Comparison of ENCODE assay signal across 18 mouse cellular contexts in genomic region chr1:86156075-86156474, GRCm38 (mm10). TPM values are rescaled to one million over a fixed set of nuclear protein-coding genes. Genes with fewer than 3 reads are reported as not detected.
A peak's percentile ranks its signal among the peaks of the same experiment; 100 is the strongest.
DNase-seq lines count a peak whose midpoint lies in the region; ATAC-seq and TF ChIP-seq lines count a peak whose summit lies in the region.
"Had no signal": no experiment of that assay in that cellular context is flagged by ENCODE, and none has a peak within 500 bp of the region (broad histone marks: within the 10 kb centered on the region; RNA-seq: fewer than 3 reads in every experiment).

No protein-coding gene starts in this region.

- H3K9me3 ChIP-seq in erythroblast, embryonic 14.5 days (ENCODE audit: control insufficient read depth, low read length), result no peaks in the 10 kb centered on the region
- H3K9me3 ChIP-seq in kidney, embryonic 14.5 days (ENCODE audit: control insufficient read depth, low read length), result no peaks in the 10 kb centered on the region
- no peaks in the 10 kb centered on the region for H3K9me3 ChIP-seq in CH12.LX (replicated peaks; ENCODE audit: low read length)
- H3K9me3 ChIP-seq in liver, embryonic 13.5 days (replicated peaks), result no peaks in the 10 kb centered on the region
- H3K9me3 ChIP-seq: megakaryocyte, embryonic 14.5 days had no signal

- H3K79me2 ChIP-seq in CH12.LX (replicated peaks; ENCODE audit: control insufficient read depth, extremely low read depth, insufficient read depth, poor library complexity, severe bottlenecking), result no peaks in the 10 kb centered on the region

- in situ Hi-C loops in CH12.LX (cut with MboI; ENCODE audit: low pct_ligation_motif_present, low pct_unique_long_range_greater_than_20kb, low sequenced_read_pairs), result no loop called here

- H3K36me3 ChIP-seq in erythroblast, embryonic 14.5 days (ENCODE audit: control insufficient read depth), result peaks cover 41% of the 10 kb centered on the region
- peaks cover 21% of the 10 kb centered on the region; the same call in 1 of the 2 replicates for H3K36me3 ChIP-seq in kidney, embryonic 14.5 days (ENCODE audit: control insufficient read depth, insufficient read depth, low read length)
- no peaks in the 10 kb centered on the region for H3K36me3 ChIP-seq in kidney, adult 2 months (ENCODE audit: control insufficient read depth, insufficient read depth, low read length)
- peaks cover 12 to 38% of the 10 kb centered on the region in 2 experiments for H3K36me3 ChIP-seq in CH12.LX (replicated peaks in 1 of 2; ENCODE audit: control insufficient read depth in 1 of 2, insufficient read depth in 1 of 2, low read length in 1 of 2)
- peaks cover 7% of the 10 kb centered on the region; the same call in 1 of the 2 replicates for H3K36me3 ChIP-seq in liver, embryonic 13.5 days

- WGBS in kidney, embryonic 14.5 days, result 88% methylated on average over 3 of the region's 3 CpGs
- WGBS in kidney, adult 2 months, result 83% methylated on average over 3 of the region's 3 CpGs
- 79% methylated on average over 3 of the region's 3 CpGs for WGBS in liver, embryonic 13.5 days (ENCODE audit: insufficient replicate concordance)

- no peak for TF ChIP-seq CTCF in kidney, adult 2 months (conservative IDR thresholded peaks at IDR 0.05; ENCODE audit: insufficient read depth, insufficient read length, low read depth, low read length)
- TF ChIP-seq CTCF in CH12.LX (conservative IDR thresholded peaks at IDR 0.05 in 1 of 2, IDR thresholded peaks at IDR 0.05 in 1 of 2; ENCODE audit: low read depth in 2 of 2, low read length in 2 of 2), result no peak

- H3K4me3 ChIP-seq in erythroblast, embryonic 14.5 days (replicated peaks), result peak overlapping the region; percentile 84
- H3K4me3 ChIP-seq in kidney, embryonic 14.5 days (ENCODE audit: low read length), result no peak overlapping the region
- no peak overlapping the region for H3K4me3 ChIP-seq in kidney, adult 2 months (ENCODE audit: insufficient read depth, low read depth, low read length)
- H3K4me3 ChIP-seq in CH12.LX (replicated peaks in 1 of 3; ENCODE audit: low read depth in 2 of 3, low read length in 2 of 3, poor library complexity in 1 of 3), result peak overlapping the region in 2 of 3 experiments; percentile 76 to 78
- H3K4me3 ChIP-seq in liver, embryonic 13.5 days (replicated peaks), result peak overlapping the region; percentile 86; the same call in 1 of the 2 replicates

- H3K27me3 ChIP-seq in erythroblast, embryonic 14.5 days (ENCODE audit: control insufficient read depth), result no peaks in the 10 kb centered on the region
- no peaks in the 10 kb centered on the region for H3K27me3 ChIP-seq in kidney, embryonic 14.5 days (ENCODE audit: control insufficient read depth, insufficient read depth, low read length)
- no peaks in the 10 kb centered on the region for H3K27me3 ChIP-seq in kidney, adult 2 months (replicated peaks; ENCODE audit: control insufficient read depth, insufficient read depth, low read length)
- H3K27me3 ChIP-seq in CH12.LX (replicated peaks), result no peaks in the 10 kb centered on the region
- H3K27me3 ChIP-seq in liver, embryonic 13.5 days, result no peaks in the 10 kb centered on the region
- H3K27me3 ChIP-seq: megakaryocyte, embryonic 14.5 days had no signal

- dilution Hi-C loops in CH12.LX (cut with MboI; ENCODE audit: extremely low pct_ligation_motif_present, extremely low pct_unique_long_range_greater_than_20kb, low sequenced_read_pairs), result no loop called here

- no peak for DNase-seq in kidney, adult 2 months
- DNase-seq in CH12.LX (ENCODE audit: extremely low read depth), result peak; percentile 82
- DNase-seq in liver, embryonic 13.5 days, result no peak
- no peak for DNase-seq in natural killer cell, adult 2 months (ENCODE audit: low spot score in 2 of 2)
- no peak for DNase-seq in heart, postnatal 10 days
- DNase-seq: adrenal gland, postnatal 10 days; cerebellum, postnatal 25 days; right cerebral cortex, postnatal 4 days; thymus, postnatal 36 days had no signal

- TF ChIP-seq POLR2A in kidney, adult 2 months (IDR thresholded peaks at IDR 0.05; ENCODE audit: low read depth, low read length), result no peak
- no peak for TF ChIP-seq POLR2A in CH12.LX (IDR thresholded peaks at IDR 0.05; ENCODE audit: low read depth, low read length)

- intact Hi-C loops in heart, postnatal 10 days (cut with DNase I), result no loop called here

- peaks cover 72% of the 10 kb centered on the region for H3K4me1 ChIP-seq in erythroblast, embryonic 14.5 days (ENCODE audit: control insufficient read depth)
- peaks cover 5% of the 10 kb centered on the region; the same call in 1 of the 2 replicates for H3K4me1 ChIP-seq in kidney, embryonic 14.5 days (ENCODE audit: control insufficient read depth, insufficient read depth, low read length)
- H3K4me1 ChIP-seq in kidney, adult 2 months (ENCODE audit: control insufficient read depth, insufficient read depth, low read length), result peaks cover 4% of the 10 kb centered on the region; the same call in 1 of the 2 replicates
- peaks cover 8 to 49% of the 10 kb centered on the region in 2 experiments; a peak in 3 of 4 replicates for H3K4me1 ChIP-seq in CH12.LX (ENCODE audit: control insufficient read depth in 1 of 2, insufficient read depth in 2 of 2)
- H3K4me1 ChIP-seq in liver, embryonic 13.5 days (replicated peaks), result peaks cover 68% of the 10 kb centered on the region

- H3K4me2 ChIP-seq in kidney, embryonic 14.5 days (replicated peaks; ENCODE audit: low read depth, low read length), result no peak overlapping the region
- H3K4me2 ChIP-seq in CH12.LX (ENCODE audit: insufficient read depth, low read depth, poor library complexity, severe bottlenecking), result peak overlapping the region; percentile 46
- H3K4me2 ChIP-seq in liver, embryonic 13.5 days, result peak overlapping the region; percentile 85

- no peak overlapping the region for H3K27ac ChIP-seq in kidney, embryonic 14.5 days (ENCODE audit: low read depth, low read length)
- no peak overlapping the region for H3K27ac ChIP-seq in kidney, adult 2 months (ENCODE audit: insufficient read depth, low read depth, low read length)
- H3K27ac ChIP-seq in CH12.LX (ENCODE audit: insufficient read depth, low read depth), result peak overlapping the region; percentile 72; the same call in 1 of the 2 replicates
- peak overlapping the region; percentile 70; the same call in 1 of the 2 replicates for H3K27ac ChIP-seq in liver, embryonic 13.5 days

- TF ChIP-seq RAD21 in CH12.LX (IDR thresholded peaks at IDR 0.05; ENCODE audit: low read depth, low read length), result no peak

- peak overlapping the region; percentile 13; the same call in 1 of the 2 replicates for H3K9ac ChIP-seq in kidney, embryonic 14.5 days (ENCODE audit: low read depth, low read length)
- H3K9ac ChIP-seq in CH12.LX (ENCODE audit: insufficient read depth, low read depth), result peak overlapping the region; percentile 1; the same call in 1 of the 2 replicates
- H3K9ac ChIP-seq in liver, embryonic 13.5 days, result peak overlapping the region; percentile 84

- ATAC-seq in erythroblast, adult 5-6 weeks (replicated peaks; ENCODE audit: low FRiP score, poor library complexity, severe bottlenecking), result no peak
- ATAC-seq in kidney, embryonic 14.5 days (ENCODE audit: low FRiP score, low TSS enrichment), result no peak
- no peak for ATAC-seq in liver, embryonic 13.5 days (ENCODE audit: low read depth)
- ATAC-seq: intestine, postnatal 0 days had no signal

- TF ChIP-seq EP300 in CH12.LX (IDR thresholded peaks at IDR 0.05; ENCODE audit: low read length), result peak; percentile 66

TF ChIP-seq in CH12.LX, 34 proteins besides CTCF, POLR2A, EP300 and RAD21 (continues in another document):
- 0 out of 2 replicates have a peak, but pooled peaks have one; percentile 14 for TF ChIP-seq MAFK (IDR thresholded peaks at IDR 0.05; ENCODE audit: insufficient replicate concordance, low read length)
- TF ChIP-seq NELFE (IDR thresholded peaks at IDR 0.05; ENCODE audit: low read depth, low read length), result no peak
- peak; percentile 40; the same call in 1 of the 2 replicates for TF ChIP-seq TCF12 (IDR thresholded peaks at IDR 0.05; ENCODE audit: low read depth, low read length)
- TF ChIP-seq SIN3A (IDR thresholded peaks at IDR 0.05; ENCODE audit: low read length), result no peak

RNA-seq across cellular contexts. Expression of gene Armc9, which starts 1.5 kb away (rescaled TPM):
- 0.81 and 0.94 TPM in 2 replicates for polyA plus RNA-seq in erythroblast, embryonic 14.5 days (2012)
- total RNA-seq in erythroblast, adult 5-6 weeks (2015; ENCODE audit: low replicate concordance), result 2.5 and 7.7 TPM in 2 replicates
- total RNA-seq in erythroblast, adult 5-6 weeks (2017; ENCODE audit: low replicate concordance), result 3.0 and 7.4 TPM in 2 replicates
- 18.9 and 30.5 TPM in 2 replicates for polyA plus RNA-seq in kidney, embryonic 14.5 days (2014; fragmentation: Nextera tagmentation; extraction: Ambion mirVana)
- 7.1 and 7.4 TPM in 2 replicates for polyA plus RNA-seq in kidney, adult 2 months (2012; rRNA removed)
- total RNA-seq in CH12.LX (2012; rRNA removed), result 8.4 and 10.9 TPM in 2 replicates
- total RNA-seq in CH12.LX (2014; rRNA removed), result 14.3 and 15.5 TPM in 2 replicates
- 15.1 and 15.2 TPM in 2 replicates for polyA plus RNA-seq in CH12.LX (2012; ENCODE audit: insufficient read length, low read depth)
- polyA plus RNA-seq in liver, embryonic 13.5 days (2015; fragmentation: Nextera tagmentation; extraction: Ambion mirVana), result 11.7 and 12.8 TPM in 2 replicates
- 1 to 10 TPM; 5.2 to 5.7 TPM for total RNA-seq in heart, postnatal 10 days (2021)

RNA-seq across cellular contexts. Expression of gene Gm21972, which starts 22.6 kb away (rescaled TPM):
- polyA plus RNA-seq in erythroblast, embryonic 14.5 days (2012), result 1.7 and 2.3 TPM in 2 replicates
- 1.5 and 9.6 TPM in 2 replicates for total RNA-seq in erythroblast, adult 5-6 weeks (2015; ENCODE audit: low replicate concordance)
- 3.2 and 15.2 TPM in 2 replicates for total RNA-seq in erythroblast, adult 5-6 weeks (2017; ENCODE audit: low replicate concordance)
- polyA plus RNA-seq in kidney, embryonic 14.5 days (2014; fragmentation: Nextera tagmentation; extraction: Ambion mirVana), result 0.53 and 0.76 TPM in 2 replicates
- polyA plus RNA-seq in kidney, adult 2 months (2012; rRNA removed), result not detected in 2 replicates
- 0.47 and 1.6 TPM in 2 replicates for total RNA-seq in CH12.LX (2012; rRNA removed)
- total RNA-seq in CH12.LX (2014; rRNA removed), result 4.4 and 5.3 TPM in 2 replicates
- polyA plus RNA-seq in CH12.LX (2012; ENCODE audit: insufficient read length, low read depth), result 38.2 and 78.8 TPM in 2 replicates
- 0.15 and 0.45 TPM in 2 replicates for polyA plus RNA-seq in liver, embryonic 13.5 days (2015; fragmentation: Nextera tagmentation; extraction: Ambion mirVana)
- total RNA-seq in heart, postnatal 10 days (2021), result 1 to 10 TPM in 1 of 2 experiments, not detected in 1; 1.8 TPM
- total RNA-seq: gastrocnemius, adult 8-10 months; liver, adult 2 months; neutrophil, adult 5-6 weeks had no signal
- polyA plus RNA-seq: heart, embryonic 14.5 days; liver, adult 2 months had no signal

RNA-seq across cellular contexts. Expression of gene Htr2b, which starts 44.3 kb away (rescaled TPM):
- polyA plus RNA-seq in erythroblast, embryonic 14.5 days (2012), result not detected in 2 replicates
- not detected in 2 replicates for total RNA-seq in erythroblast, adult 5-6 weeks (2015; ENCODE audit: low replicate concordance)
- total RNA-seq in erythroblast, adult 5-6 weeks (2017; ENCODE audit: low replicate concordance), result 0.42 TPM in 1 of 2 replicates, not detected in the other
- polyA plus RNA-seq in kidney, embryonic 14.5 days (2014; fragmentation: Nextera tagmentation; extraction: Ambion mirVana), result 1.2 and 1.3 TPM in 2 replicates
- polyA plus RNA-seq in kidney, adult 2 months (2012; rRNA removed), result 0.33 and 0.71 TPM in 2 replicates
- total RNA-seq in CH12.LX (2012; rRNA removed) (0.08 TPM in 1 of 2 replicates, not detected in the other), CH12.LX (2014; rRNA removed) (not detected in 2 replicates)
- polyA plus RNA-seq in CH12.LX (2012; ENCODE audit: insufficient read length, low read depth), result 0.47 and 0.61 TPM in 2 replicates
- 0.20 TPM in 1 of 2 replicates, not detected in the other for polyA plus RNA-seq in liver, embryonic 13.5 days (2015; fragmentation: Nextera tagmentation; extraction: Ambion mirVana)
- total RNA-seq in heart, postnatal 10 days (2021), result under 1 TPM in 1 of 2 experiments, not detected in 1; 0.35 TPM
- total RNA-seq: liver, adult 2 months; neutrophil, adult 5-6 weeks had no signal
- polyA plus RNA-seq: liver, adult 2 months had no signal

Comparison
In these comparisons a context has a peak if more than half of its experiments do, and no peak if none do; other contexts are left out.
1. H3K4me3 ChIP-seq: peak in erythroblast, embryonic 14.5 days (single experiment), CH12.LX (2 of 3) and liver, embryonic 13.5 days (single experiment); none in kidney, embryonic 14.5 days (single experiment) and kidney, adult 2 months (single experiment).
2. H3K27ac ChIP-seq: peak in CH12.LX (single experiment) and liver, embryonic 13.5 days (single experiment); none in kidney, embryonic 14.5 days (single experiment) and kidney, adult 2 months (single experiment).
3. H3K9ac ChIP-seq: peak in every context shown above with its lines; median percentile 84 in liver, embryonic 13.5 days; 13 in kidney, embryonic 14.5 days; 1 in CH12.LX.
4. RNA of gene Gm21972, which starts 22.6 kb away (polyA plus RNA-seq): 38.2 to 78.8 TPM in CH12.LX; 1.7 to 2.3 TPM in erythroblast, embryonic 14.5 days, 0.53 to 0.76 TPM in kidney, embryonic 14.5 days, 0.15 to 0.45 TPM in liver, embryonic 13.5 days and not detected in kidney, adult 2 months; every median in the first group is over 10 times any median in the second.